Mouse (Mus musculus) lung, postnatal 0 days (tissue): ENCODE measurements around the gene Pias3.

Experiments
- CTCF ChIP-seq: IDR thresholded peaks from 2 replicates; pipeline ENCODE4 v1.5.1; 2016; ENCODE audit warnings: antibody characterized with exemption, mild to moderate bottlenecking
- EP300 ChIP-seq: IDR thresholded peaks from 2 replicates; pipeline ENCODE4 v1.6.1; 2016; ENCODE audit warnings: antibody characterized with exemption, mild to moderate bottlenecking, control low read depth

DNA sequence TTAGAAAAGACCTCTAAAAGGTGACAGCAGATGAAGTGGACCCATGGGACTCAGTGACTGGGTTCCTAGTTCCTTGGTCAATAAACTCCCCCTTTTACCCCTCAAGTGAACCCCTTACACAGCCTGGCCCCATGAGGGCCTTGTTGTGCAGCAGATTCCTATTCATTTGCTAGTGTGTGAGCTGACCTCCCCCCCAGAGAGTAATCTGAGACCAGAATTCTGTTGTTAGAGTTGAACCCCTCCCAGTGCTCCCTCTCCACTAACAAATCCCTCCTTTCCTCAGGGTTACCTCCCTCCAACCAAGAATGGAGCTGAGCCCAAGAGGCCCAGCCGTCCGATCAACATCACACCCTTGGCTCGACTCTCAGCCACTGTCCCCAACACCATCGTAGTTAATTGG is 4.8 kb downstream of the Pias3 start:
- no peak for TF ChIP-seq CTCF
- TF ChIP-seq EP300: no peak
